Mouse (Mus musculus) intestine, embryonic 15.5 days (tissue): Measurements from ENCODE around the gene Dynlt1c. TPM values are rescaled to one million over a fixed set of nuclear protein-coding genes. Genes with fewer than 3 reads are reported as not detected.
"Not testable (repeated sequence)": the region's sequence is repeated elsewhere in the genome, so short reads cannot be mapped to it uniquely, and the experiment has no call there.

Experiments
- ATAC-seq: fragments of 200-750 bp; cut with Nextera tagmentation; 2 replicates; pipeline ENCODE4 v1.8.0; 2017; ENCODE audit warnings: moderate TSS enrichment, moderate library complexity
- H3K27ac ChIP-seq: fragments of 300-500 bp; sonication (generic); 2 replicates; pipeline ENCODE4 v1.5.1; 2015; ENCODE audit warnings: mild to moderate bottlenecking, inconsistent platforms
- H3K27me3 ChIP-seq: fragments of 300-500 bp; sonication (generic); replicated peaks from 2 replicates; pipeline ENCODE4 v1.6.1; 2015; ENCODE audit warnings: inconsistent platforms
- H3K36me3 ChIP-seq: fragments of 300-500 bp; sonication (generic); 2 replicates; pipeline ENCODE4 v1.6.1; 2015; ENCODE audit warnings: inconsistent platforms
- H3K4me1 ChIP-seq: fragments of 300-500 bp; sonication (generic); replicated peaks from 2 replicates; pipeline ENCODE4 v1.6.1; 2015; ENCODE audit warnings: inconsistent platforms
- H3K4me2 ChIP-seq: fragments of 300-500 bp; sonication (generic); replicated peaks from 2 replicates; pipeline ENCODE4 v1.6.1; 2015; ENCODE audit warnings: mild to moderate bottlenecking, inconsistent platforms
- H3K4me3 ChIP-seq: fragments of 300-500 bp; sonication (generic); replicated peaks from 2 replicates; pipeline ENCODE4 v1.5.1; 2015; ENCODE audit warnings: inconsistent platforms
- H3K9ac ChIP-seq: fragments of 300-500 bp; sonication (generic); 2 replicates; pipeline ENCODE4 v1.6.1; 2015; ENCODE audit warnings: inconsistent platforms
- H3K9me3 ChIP-seq: fragments of 300-500 bp; sonication (generic); 2 replicates; pipeline ENCODE4 v1.6.1; 2016; ENCODE audit warnings: inconsistent platforms
- WGBS: fragments of 180-500 bp; shearing (Covaris S2); methylation state at CpG from one replicate; pipeline ENCODE4 v1.1.7; 2015; 5-methylcytosine and 5-hydroxymethylcytosine counted together
- polyA plus RNA-seq: library from polyadenylated mRNA; unstranded; fragments of >200 nt; fragmentation: Nextera tagmentation; extraction: Ambion mirVana; gene quantifications from 2 replicates; pipeline ENCODE4 v1.2.1, GENCODE M21; 2015

The Dynlt1c gene
- polyA plus RNA-seq, 1 experiment from 2014 or later: 30.2 TPM

DNA sequence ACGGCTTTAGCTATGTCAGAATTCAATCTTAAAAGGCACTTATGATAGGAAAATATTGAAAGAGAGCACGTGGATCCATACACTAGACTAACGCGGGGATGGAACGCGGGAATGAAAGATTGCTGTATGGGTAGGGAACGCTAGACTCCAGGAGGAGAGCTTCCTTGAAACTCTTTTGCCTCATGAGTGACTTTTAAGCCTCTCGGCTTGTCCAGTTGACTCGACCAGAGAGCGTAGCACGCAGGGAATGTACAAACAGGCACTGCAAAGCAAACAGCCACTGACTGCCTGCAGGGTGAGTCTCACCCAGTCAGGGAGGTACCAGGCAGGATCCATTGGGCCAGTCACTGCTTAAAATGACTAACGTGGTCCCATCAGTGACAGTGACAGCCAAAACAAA is 20.5 kb downstream of the Dynlt1c start:
- H3K9ac ChIP-seq, ATAC-seq, H3K36me3 ChIP-seq, H3K9me3 ChIP-seq, H3K4me2 ChIP-seq, H3K27me3 ChIP-seq, H3K4me1 ChIP-seq, H3K27ac ChIP-seq, H3K4me3 ChIP-seq: not testable (repeated sequence)
- WGBS: 84% methylated on average over 11 of the region's 12 CpGs

DNA sequence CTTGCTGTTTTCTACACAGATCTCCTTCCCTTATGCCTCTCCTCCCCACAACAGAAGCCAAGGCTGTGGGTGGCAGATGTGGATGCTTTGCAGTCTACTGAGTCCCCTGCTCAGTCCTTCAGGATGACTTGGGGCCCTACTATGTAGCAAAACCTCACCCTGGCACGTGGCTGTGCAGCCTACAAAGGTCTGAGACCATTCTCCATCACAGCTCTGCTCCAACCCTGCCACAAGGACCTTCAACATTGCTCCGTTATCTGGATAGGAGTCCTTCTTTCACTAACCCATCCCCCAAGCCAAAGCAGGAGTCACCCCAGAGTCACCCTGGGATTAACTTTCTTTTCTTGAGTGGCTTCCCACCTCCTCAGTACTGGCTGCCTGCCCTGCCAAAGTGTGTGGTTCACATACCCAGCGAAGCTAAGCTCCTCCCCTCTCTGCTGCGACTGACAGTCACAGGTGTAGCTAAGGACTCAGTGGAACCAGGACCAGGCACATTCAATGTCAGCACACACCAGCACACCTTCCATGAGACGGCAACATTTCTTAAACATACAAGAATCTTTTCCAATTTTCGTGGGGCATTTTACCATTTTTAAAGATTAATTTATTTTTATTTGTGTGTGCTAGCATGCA is 23.6 kb downstream of the Dynlt1c start:
- H3K27me3 ChIP-seq, H3K9me3 ChIP-seq, H3K4me1 ChIP-seq, H3K27ac ChIP-seq, H3K9ac ChIP-seq, H3K4me3 ChIP-seq, H3K4me2 ChIP-seq, ATAC-seq, H3K36me3 ChIP-seq: not testable (repeated sequence)
- WGBS: 56% methylated on average over 2 of the region's 6 CpGs

DNA sequence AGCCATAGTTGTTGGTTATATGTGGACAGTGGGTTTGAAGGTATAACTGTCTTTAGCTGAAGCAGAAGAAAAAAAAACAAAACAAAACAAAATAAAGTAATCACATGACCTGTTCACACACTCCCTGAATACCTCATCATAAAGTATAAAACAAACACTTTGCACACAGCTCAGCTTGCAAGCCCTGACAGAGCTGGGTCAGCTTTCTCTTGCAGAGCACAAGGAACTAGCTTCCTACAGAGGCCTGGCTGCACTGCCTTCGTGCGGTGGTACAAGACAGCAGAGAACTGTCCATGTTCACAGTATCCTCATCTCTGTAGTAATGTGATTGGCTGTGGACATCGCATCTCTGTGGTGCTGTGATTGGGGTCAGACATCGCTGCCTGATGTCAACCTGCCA is 28.9 kb downstream of the Dynlt1c start:
- not testable (repeated sequence) for H3K27me3 ChIP-seq, H3K27ac ChIP-seq, H3K36me3 ChIP-seq, H3K4me2 ChIP-seq, H3K4me1 ChIP-seq, ATAC-seq, H3K9ac ChIP-seq, H3K9me3 ChIP-seq, H3K4me3 ChIP-seq
- WGBS: 88% methylated on average over 4 of the region's 4 CpGs

DNA sequence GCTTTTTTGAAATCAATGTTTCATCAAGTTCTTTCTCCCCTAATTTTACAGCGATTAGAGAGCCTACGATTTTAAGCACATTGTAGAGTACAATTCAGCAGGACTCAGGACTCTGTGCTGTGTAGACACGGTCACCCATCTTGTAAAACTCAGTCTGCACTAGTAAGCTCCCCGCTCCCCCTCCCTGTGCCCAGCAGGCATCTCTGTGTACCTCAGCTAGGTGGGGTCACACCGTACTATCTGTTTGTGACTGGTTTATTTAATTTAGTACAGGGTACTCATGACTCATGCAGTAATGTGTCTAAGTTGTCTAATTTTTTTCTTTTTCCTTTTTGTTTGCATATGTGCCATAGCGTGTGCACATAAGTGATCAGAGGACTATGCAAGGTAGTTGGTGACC is 31.4 kb downstream of the Dynlt1c start:
- H3K4me1 ChIP-seq, ATAC-seq, H3K36me3 ChIP-seq, H3K9ac ChIP-seq, H3K27ac ChIP-seq, H3K27me3 ChIP-seq, H3K4me2 ChIP-seq, H3K4me3 ChIP-seq, H3K9me3 ChIP-seq: not testable (repeated sequence)
- WGBS: 91% methylated on average over 6 of the region's 6 CpGs

DNA sequence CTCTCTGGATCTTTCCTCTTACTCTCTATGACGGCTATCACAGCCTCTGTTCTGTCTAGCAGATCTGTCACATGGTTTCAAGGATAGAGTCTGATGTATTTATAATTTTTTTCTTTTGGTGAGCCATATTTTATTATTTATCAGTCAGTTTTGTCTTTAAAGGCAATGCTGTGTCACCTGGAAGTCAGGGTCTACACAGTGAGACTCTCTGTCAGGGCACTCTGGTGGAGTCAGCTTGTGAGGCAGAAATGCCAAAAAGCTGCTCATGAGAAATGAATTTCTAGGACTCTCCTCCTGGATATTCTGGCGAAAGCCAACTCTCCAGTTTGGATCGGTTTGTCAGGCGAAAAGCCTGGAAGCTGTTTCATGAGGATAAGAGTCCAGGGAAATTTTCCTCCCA is 34.3 kb downstream of the Dynlt1c start:
- not testable (repeated sequence) for H3K4me2 ChIP-seq, H3K27me3 ChIP-seq, H3K27ac ChIP-seq, H3K9me3 ChIP-seq, H3K36me3 ChIP-seq, ATAC-seq, H3K4me1 ChIP-seq, H3K4me3 ChIP-seq, H3K9ac ChIP-seq
- 86% methylated on average over 2 of the region's 4 CpGs for WGBS

DNA sequence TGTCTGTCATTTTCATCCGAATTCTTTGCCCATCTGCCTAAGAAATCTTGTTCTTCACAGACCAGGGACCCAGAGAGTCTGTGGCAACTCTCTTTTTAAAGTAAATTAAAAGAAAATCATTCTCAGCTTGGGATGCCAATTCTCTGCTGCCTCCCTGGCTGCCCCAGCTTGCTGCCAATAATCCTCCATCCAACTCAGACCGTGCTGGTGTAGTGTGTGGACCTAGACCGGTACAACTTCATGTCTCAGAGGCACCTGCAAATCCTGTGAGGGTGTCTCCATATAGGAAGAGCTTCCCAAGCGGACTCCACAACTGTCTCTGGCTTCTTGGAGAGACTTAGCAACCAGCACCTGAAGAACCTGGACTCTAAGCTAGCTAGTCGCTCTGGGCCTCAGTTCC is 35.4 kb downstream of the Dynlt1c start:
- Histone ChIP-seq H3K9me3 (no peaks in the 10 kb centered on the region), H3K36me3 (no peaks in the 10 kb centered on the region), H3K9ac (no peak overlapping the region), H3K4me3 (no peak overlapping the region), H3K4me1 (no peaks in the 10 kb centered on the region), H3K27me3 (no peaks in the 10 kb centered on the region), H3K4me2 (no peak overlapping the region), H3K27ac (no peak overlapping the region)
- WGBS: 82% methylated on average over 5 of the region's 5 CpGs
- no peak for ATAC-seq

DNA sequence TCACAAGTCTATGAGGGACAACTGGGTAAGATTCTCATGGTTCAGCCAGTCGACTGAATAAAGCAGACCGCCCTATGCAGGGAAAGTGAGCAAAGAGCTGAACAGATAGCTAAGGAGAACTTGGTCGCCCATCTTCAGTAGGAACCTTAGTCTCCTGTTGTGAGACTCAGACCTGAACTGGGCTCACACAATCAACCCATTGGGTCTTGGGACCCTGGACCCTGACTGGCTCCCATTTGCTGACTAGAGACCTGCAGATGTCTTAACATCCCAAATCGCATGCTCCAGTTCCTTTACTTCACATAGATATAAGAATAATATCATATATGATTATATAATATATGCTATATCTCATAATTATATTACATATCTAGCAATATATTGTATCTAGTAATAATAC is 36.0 kb downstream of the Dynlt1c start:
- not testable (repeated sequence) for ATAC-seq, H3K27me3 ChIP-seq, H3K4me1 ChIP-seq, H3K4me3 ChIP-seq, H3K9me3 ChIP-seq, H3K27ac ChIP-seq, H3K9ac ChIP-seq, H3K36me3 ChIP-seq, H3K4me2 ChIP-seq
- whole genome bisulfite sequencing: 89% methylated on average over 4 of the region's 4 CpGs

DNA sequence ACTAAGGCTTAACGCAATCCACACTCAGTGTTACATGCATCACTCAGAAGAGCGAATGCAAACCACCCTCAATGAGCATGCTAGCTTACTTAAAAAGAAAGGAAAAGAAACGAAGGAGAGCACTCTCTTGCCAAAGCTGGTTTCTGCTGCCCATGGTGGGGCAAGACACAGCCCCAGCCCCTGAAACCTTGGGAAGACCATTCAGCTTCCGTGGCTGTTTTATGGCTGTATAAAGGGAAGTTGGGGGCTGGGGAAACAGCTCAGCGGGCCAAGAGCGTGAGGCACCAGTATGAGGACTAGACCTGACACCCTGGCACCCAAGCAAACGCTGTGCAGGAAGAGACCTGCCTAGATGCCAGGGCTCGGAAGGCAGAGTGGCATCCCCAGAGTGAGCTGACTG is 37.0 kb downstream of the Dynlt1c start:
- H3K27me3 ChIP-seq, H3K4me1 ChIP-seq, H3K4me3 ChIP-seq, H3K9ac ChIP-seq, H3K27ac ChIP-seq, ATAC-seq, H3K9me3 ChIP-seq, H3K36me3 ChIP-seq, H3K4me2 ChIP-seq: not testable (repeated sequence)
- 88% methylated on average over 8 of the region's 8 CpGs for WGBS

DNA sequence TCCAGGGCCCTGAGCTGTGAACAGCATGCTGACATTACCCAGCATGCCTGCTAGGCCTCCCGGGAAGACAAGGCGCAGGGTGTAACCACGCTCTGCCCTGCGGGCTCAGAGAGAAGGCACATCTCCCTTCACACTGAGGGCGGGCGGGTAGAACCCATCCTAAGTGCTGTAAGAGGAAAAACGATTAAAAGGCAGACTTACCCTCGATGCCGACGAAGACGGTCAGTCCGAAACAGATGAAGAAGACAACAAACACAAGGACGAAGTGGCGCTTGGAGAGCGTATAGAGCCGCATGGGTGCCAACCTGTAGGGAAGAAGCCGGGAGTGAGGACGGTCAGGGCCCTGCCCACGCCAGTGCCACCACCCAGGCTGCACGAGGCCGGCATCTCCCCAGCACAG is 38.0 kb downstream of the Dynlt1c start:
- not testable (repeated sequence) for ATAC-seq, H3K4me1 ChIP-seq, H3K27me3 ChIP-seq, H3K9me3 ChIP-seq, H3K36me3 ChIP-seq, H3K4me3 ChIP-seq, H3K4me2 ChIP-seq, H3K27ac ChIP-seq, H3K9ac ChIP-seq
- WGBS: 93% methylated on average over 15 of the region's 21 CpGs

DNA sequence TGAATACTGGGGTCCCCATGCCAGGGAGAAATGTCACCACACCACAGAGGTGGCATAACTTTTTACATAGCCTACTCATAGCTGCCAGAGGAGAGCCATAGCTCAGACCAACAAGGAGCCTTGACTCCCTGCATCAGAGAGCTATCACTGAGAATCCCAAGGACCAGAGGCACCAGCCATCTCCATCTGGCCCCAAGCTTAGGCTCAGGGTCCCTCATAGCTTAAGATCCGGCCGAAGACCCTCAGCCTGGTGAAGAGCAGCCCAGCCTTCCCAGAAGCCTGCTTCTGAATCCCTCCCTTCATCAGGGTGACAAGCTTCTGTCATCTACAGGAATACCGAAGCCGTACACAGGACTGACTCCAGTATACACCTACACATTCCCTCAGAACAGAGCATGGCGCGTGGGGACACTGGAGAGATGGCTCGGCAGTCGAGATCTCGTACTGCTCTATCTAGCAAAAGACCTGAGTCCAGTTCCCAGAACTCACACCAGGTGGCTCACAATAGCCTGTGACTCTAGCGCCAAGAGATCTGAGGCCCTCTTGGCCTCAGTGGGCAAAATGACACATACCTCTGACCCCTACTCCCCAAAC is 38.7 kb downstream of the Dynlt1c start:
- 92% methylated on average over 10 of the region's 10 CpGs for WGBS
- H3K4me2 ChIP-seq, H3K4me3 ChIP-seq, H3K27ac ChIP-seq, H3K36me3 ChIP-seq, H3K4me1 ChIP-seq, H3K27me3 ChIP-seq, H3K9me3 ChIP-seq, ATAC-seq, H3K9ac ChIP-seq: not testable (repeated sequence)

DNA sequence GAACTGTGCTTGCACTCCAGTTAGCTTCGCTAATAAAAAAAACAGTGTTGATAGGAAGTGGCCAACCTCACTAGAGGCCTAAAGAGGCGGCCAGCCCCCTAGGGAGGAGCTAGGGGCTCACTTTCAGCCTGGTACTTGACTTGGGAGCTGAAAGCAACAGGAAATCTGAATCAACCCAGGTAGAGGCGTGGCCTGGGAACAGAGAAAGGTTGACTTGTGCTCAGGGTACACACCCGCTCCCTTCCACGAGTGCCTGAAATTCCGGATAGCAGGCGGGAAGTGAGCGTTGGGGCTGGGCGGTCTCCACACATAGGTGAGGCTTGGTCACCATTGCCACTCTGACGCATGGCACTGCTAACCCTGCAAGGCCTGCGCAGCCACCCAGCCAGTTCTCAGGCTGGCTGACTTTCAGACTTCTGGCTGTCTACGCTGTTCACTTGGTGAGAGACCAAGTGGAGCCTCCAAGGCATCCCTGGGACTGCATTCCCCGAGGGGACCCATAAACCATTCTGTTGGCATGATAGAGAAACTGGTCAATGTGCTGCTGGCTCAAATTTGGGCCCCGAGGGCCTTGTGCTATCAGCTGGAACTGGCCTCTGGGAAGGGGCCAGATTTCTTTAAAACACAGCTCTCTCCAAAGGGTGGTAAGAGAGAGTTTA is 39.4 kb downstream of the Dynlt1c start:
- H3K36me3 ChIP-seq, H3K4me3 ChIP-seq, H3K9me3 ChIP-seq, H3K27ac ChIP-seq, H3K27me3 ChIP-seq, H3K4me1 ChIP-seq, H3K9ac ChIP-seq, H3K4me2 ChIP-seq: not testable (repeated sequence)
- ATAC-seq: peak; percentile 87
- 70% methylated on average over 14 of the region's 14 CpGs for WGBS

DNA sequence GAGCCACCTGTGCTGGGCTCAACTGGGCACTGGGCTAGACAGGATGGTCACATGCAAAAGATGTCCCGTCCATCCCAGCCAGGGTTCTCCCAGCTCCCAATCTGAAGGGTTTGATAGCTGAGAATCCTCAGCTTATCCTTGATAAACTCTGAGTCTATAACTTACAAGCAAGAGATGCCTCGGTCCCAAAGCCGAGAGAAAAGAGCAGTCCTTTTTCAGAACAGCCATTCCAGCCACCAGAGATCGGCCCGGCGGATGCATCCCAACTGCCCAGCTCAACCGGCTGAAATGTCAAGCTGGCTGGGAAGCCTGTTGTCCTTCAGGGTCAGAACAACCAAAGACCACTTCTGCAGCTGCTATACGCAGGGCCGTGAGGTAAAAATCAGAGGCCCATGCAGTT is 42.7 kb downstream of the Dynlt1c start:
- not testable (repeated sequence) for H3K9me3 ChIP-seq, ATAC-seq, H3K27ac ChIP-seq, H3K4me1 ChIP-seq, H3K4me3 ChIP-seq, H3K9ac ChIP-seq, H3K36me3 ChIP-seq, H3K4me2 ChIP-seq, H3K27me3 ChIP-seq
- WGBS: 82% methylated on average over 9 of the region's 9 CpGs

DNA sequence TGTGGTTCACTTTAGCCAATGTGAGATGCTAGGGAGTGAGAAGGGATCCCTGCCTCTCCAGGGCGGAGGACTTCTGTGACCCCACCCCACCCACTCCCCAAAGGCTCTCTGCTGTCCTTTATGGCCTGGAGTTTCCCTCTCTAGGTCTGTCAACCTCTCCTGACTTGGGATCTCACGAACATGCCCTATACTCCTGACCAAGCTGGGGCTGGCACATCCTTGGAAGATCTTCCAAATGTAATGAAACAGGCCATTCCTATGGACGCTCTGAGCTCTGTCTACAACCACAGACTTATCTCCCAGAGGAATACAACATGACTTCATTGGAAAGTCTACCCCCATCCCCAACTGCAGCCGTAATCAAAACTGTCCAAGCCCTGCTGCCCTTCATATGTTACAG is 43.2 kb downstream of the Dynlt1c start:
- H3K4me3 ChIP-seq, H3K27me3 ChIP-seq, H3K9ac ChIP-seq, H3K4me2 ChIP-seq, H3K36me3 ChIP-seq, H3K27ac ChIP-seq, ATAC-seq, H3K9me3 ChIP-seq, H3K4me1 ChIP-seq: not testable (repeated sequence)
- 91% methylated on average over 4 of the region's 4 CpGs for WGBS
